Mouse (Mus musculus): ENCODE measurements around the gene Moap1. TPM values are rescaled to one million over a fixed set of nuclear protein-coding genes. Genes with fewer than 3 reads are reported as not detected.
A peak's percentile ranks its signal among the peaks of the same experiment; 100 is the strongest.

Moap1 gene
- polyA plus RNA-seq, 1 experiment from 2014 or later = 41.6 TPM

DNA sequence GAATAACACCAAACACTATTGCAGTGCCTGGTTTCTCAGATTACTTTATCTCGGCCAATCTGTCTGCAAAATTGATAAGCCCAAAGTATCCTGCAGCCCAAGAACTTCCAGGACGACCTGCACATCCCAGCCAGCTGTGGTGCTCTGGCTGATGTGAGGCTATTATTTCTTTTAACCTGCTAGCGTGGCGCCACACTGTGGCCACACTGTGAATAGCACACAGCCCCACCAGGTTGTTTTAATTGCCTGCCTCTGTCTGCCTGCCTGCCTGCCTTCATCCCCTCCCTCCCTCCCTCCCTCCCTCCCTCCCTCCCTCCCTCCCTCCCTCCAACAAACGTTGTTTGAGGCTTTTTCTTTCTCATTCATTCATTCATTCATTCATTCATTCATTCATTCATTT lies 10.1 kb downstream of the Moap1 start:
- 10% methylated on average over 5 of the region's 5 CpGs for WGBS
- no peak overlapping the region for H3K4me2 ChIP-seq (replicated peaks)

DNA sequence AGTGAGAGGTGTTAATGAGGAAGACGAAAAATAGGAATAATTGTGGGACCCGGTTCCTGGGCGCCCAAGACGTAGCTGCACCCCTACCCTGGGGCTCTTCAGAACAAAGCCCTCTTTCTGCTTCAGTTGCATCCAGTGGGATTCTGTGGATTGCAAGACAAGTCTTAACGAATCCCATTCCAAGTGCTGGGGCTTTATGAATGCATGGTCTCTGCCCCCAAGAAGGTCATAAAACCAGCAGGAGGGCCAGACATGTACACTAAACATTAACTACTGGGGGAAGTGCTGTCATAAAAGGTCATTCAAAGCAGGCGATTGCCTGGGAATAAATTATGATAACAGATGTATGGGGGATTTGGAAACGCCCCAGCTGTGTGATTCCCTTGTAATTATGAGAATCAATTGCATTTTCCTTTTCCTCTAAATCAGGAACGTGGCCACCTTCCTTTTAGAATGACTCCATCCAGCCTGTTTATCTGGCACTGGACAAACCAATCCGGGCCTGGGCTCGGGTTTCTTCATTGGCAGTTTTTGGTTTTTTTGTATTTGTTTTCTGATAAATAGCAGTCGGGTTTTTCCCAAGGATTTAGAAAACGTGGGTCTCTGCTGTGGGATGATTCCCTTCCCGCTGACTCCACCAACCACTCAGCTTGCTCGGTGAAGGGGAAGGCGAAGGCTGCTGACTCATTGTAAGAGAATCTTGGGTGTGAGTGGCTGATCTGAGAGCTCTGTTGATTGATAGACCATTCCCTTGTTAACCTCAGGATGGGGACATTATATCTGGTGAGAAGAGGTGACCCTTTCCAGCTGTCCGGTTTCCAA lies 12.5 kb downstream of the Moap1 start:
- 0 out of 2 replicates have a peak overlapping the region, but pooled peaks have one; percentile 24 for H3K9ac ChIP-seq (replicated peaks)
- peak overlapping the region; percentile 48 for H3K4me2 ChIP-seq (replicated peaks)
- H3K9me3 ChIP-seq = no peaks in the 10 kb centered on the region
- ATAC-seq (ENCODE audit: low FRiP score, low read depth) = peak; percentile 61
- WGBS = 36% methylated on average over 16 of the region's 16 CpGs
- peak overlapping the region; percentile 89 for H3K27ac ChIP-seq (replicated peaks)
- H3K36me3 ChIP-seq = no peaks in the 10 kb centered on the region
- peak overlapping the region; percentile 28; the same call in 1 of the 2 replicates for H3K4me3 ChIP-seq
- H3K4me1 ChIP-seq = peaks cover 18% of the 10 kb centered on the region
- no peaks in the 10 kb centered on the region for H3K27me3 ChIP-seq

More for the DNA sequence above, 10.1 kb downstream of the Moap1 start:
- Histone ChIP-seq H3K4me3 (no peak overlapping the region), H3K9me3 (no peaks in the 10 kb centered on the region), H3K4me1 (peaks cover 18% of the 10 kb centered on the region), H3K27me3 (no peaks in the 10 kb centered on the region), H3K36me3 (no peaks in the 10 kb centered on the region), H3K9ac (replicated peaks) (no peak overlapping the region), H3K27ac (replicated peaks) (no peak overlapping the region)
- no peak for ATAC-seq (ENCODE audit: low FRiP score, low read depth)

DNA sequence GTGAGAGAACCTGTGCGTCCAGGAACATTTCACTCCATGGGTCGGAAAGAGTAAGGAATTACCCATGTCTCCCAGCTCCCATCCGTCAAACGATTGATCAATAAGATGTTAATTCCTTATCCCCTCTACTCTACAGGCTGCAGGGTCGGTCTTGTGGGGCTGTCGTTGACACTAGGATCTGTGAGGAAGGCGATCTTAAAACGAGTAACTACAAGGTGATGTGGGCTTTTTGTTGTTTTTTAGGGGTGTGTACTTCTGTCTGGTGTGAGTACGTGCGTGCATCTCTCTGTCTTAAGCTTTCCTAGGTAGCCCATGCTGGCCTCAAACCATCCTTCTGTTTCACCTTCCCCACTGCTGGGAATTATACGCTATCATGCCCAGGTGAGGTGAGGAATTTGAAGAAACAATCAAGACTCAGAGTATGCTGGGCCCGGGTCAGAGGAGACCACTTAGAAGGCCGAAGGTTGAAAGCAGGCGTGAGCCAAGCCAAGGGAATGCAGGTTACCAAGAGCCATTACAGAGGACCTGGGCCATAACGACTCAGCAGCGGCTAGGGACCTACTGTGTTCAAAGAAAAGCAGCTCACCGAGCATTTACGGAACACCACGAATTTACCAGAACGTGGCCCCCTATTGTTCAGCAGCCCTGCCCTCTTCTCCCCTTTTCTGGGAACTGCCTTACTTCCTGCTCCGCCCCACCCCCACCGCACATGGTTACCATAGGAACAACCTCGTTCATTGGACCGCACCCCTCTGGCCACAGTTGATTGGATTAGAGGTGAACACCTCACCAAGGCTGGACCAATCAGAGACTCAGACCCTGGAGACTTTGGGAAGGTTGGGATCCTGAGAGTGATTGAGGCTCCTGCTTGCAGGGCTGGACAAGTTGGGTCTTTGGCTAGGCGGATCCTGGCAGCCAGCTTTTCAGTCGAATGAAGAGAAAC lies 13.3 kb downstream of the Moap1 start:
- no peaks in the 10 kb centered on the region for H3K27me3 ChIP-seq
- peak; percentile 98 for ATAC-seq (ENCODE audit: low FRiP score, low read depth)
- 34% methylated on average over 26 of the region's 26 CpGs for WGBS
- H3K9ac ChIP-seq (replicated peaks) = no peak overlapping the region
- H3K4me3 ChIP-seq = peak overlapping the region; percentile 28
- no peaks in the 10 kb centered on the region for H3K9me3 ChIP-seq
- H3K4me2 ChIP-seq (replicated peaks) = peak overlapping the region; percentile 48
- no peaks in the 10 kb centered on the region for H3K36me3 ChIP-seq
- peaks cover 18% of the 10 kb centered on the region for H3K4me1 ChIP-seq
- peak overlapping the region; percentile 89 for H3K27ac ChIP-seq (replicated peaks)

DNA sequence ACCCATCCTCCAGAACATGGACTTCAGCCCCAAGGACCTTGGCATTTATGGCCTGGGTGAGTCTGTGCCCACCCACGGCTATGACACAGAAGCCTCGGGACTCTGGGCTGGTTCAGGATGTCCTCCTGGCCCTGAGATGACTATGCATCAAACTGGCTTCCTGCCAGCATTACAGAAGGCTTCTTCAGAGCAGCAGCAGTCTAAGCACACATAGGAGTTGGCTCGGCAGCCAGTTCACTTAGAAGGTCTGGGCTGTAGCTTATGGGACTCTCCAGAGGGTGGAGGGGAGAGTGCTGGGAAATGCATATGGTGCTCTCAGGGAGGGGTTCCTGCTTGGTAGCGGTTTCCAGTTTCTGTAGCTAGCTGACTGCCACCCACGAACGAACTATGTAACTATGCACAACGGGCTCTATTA lies 17.7 kb downstream of the Moap1 start:
- H3K9ac ChIP-seq (replicated peaks) = no peak overlapping the region
- 88% methylated on average over 7 of the region's 7 CpGs for WGBS
- no peak overlapping the region for H3K4me2 ChIP-seq (replicated peaks)

DNA sequence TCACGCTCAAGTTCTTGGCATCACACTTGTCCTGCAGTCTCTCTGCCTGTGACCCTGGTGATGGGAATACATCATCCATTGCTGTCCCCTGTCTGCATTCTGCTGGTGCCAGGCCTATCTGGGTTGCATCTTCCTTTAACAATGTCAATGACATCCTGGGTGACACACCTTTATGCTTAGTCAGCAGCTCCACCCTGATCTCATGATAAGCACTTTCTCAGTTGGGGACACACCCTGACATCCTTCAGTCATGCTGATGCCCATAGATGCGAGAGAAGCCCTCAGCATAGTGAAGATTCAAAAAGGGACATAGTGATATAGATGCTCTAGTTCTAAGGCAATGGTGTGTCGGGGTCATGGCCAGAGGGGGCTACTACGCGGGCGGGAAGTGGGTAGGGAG lies 18.3 kb downstream of the Moap1 start:
- Histone ChIP-seq H3K9ac (replicated peaks) (no peak overlapping the region), H3K27me3 (no peaks in the 10 kb centered on the region; the same call in 1 of the 2 replicates), H3K4me2 (replicated peaks) (no peak overlapping the region), H3K36me3 (no peaks in the 10 kb centered on the region), H3K27ac (replicated peaks) (no peak overlapping the region), H3K9me3 (no peaks in the 10 kb centered on the region), H3K4me1 (peaks cover 10% of the 10 kb centered on the region), H3K4me3 (no peak overlapping the region)
- WGBS = 92% methylated on average over 6 of the region's 6 CpGs
- no peak for ATAC-seq (ENCODE audit: low FRiP score, low read depth)

More for the DNA sequence above, 17.7 kb downstream of the Moap1 start:
- ATAC-seq (ENCODE audit: low FRiP score, low read depth) = no peak
- H3K4me3 ChIP-seq = no peak overlapping the region
- H3K27ac ChIP-seq (replicated peaks) = no peak overlapping the region
- H3K36me3 ChIP-seq = no peaks in the 10 kb centered on the region
- H3K4me1 ChIP-seq = peaks cover 14% of the 10 kb centered on the region
- no peaks in the 10 kb centered on the region for H3K9me3 ChIP-seq
- no peaks in the 10 kb centered on the region; the same call in 1 of the 2 replicates for H3K27me3 ChIP-seq

DNA sequence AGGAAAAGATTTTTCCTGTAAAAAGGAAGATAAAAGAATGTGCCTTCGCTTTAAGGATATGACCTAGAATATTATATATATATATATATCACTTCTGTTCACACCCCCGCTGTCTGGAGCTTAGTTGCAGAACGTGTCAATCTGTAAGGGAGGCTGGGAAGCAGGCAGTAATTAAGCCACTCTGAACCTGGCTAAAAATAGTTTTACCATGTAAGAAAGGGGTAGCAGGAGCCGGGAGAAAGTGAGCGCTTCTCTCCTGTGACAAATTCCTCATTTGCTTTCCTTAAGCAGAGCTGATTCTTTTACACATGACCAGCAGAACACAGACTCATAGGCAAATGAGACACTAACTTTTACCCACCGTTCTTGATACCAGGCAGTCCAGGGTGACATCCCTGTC lies 19.6 kb downstream of the Moap1 start:
- no peak overlapping the region for H3K4me2 ChIP-seq (replicated peaks)
- peaks cover 7% of the 10 kb centered on the region; the same call in 1 of the 2 replicates for H3K4me1 ChIP-seq
- no peaks in the 10 kb centered on the region for H3K9me3 ChIP-seq
- ATAC-seq (ENCODE audit: low FRiP score, low read depth) = no peak
- WGBS = 86% methylated on average over 6 of the region's 6 CpGs
- no peak overlapping the region for H3K27ac ChIP-seq (replicated peaks)
- H3K36me3 ChIP-seq = no peaks in the 10 kb centered on the region
- H3K9ac ChIP-seq (replicated peaks) = no peak overlapping the region
- no peak overlapping the region for H3K4me3 ChIP-seq
- H3K27me3 ChIP-seq = no peaks in the 10 kb centered on the region; the same call in 1 of the 2 replicates

DNA sequence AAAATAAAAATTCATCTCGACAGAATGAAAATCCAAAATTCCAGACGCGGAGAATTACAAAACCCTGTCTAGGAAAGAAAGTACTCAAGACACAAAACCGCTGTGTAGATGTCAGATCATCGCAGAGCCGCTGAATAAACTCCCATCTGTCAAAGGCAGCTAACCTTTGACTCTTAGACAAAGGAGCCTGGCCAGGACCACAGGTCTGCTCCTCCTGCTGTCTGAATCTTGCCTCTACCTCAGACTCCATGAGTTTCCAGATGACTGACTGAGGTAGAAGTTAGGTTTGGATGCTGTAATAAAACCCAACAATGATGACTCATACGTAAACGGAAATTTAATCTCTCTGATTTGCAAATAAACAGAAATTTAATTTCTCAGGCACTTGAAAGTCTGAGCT lies 20.5 kb downstream of the Moap1 start:
- no peak overlapping the region for H3K9ac ChIP-seq (replicated peaks)

DNA sequence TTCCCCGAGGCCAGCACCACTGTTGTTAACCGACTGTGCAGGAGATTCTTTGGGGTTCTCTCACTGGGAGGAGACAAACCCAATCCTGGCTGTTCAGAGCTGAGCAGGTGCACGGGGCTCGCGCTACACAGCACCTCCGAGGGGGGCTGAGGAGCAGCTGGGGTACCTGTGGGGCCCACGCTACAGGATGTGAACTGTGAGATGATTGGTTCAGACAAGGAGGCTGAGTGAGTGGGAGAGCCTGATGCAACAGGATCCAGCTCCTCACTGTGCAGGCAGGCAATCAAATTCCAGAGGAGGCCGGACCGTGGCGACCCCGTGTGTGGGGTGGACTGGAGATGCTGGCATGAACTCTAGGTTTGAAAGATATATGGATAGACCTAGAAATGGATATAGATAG lies 21.0 kb downstream of the Moap1 start:
- no peaks in the 10 kb centered on the region for H3K9me3 ChIP-seq
- H3K4me1 ChIP-seq = peaks cover 7% of the 10 kb centered on the region; the same call in 1 of the 2 replicates
- H3K9ac ChIP-seq (replicated peaks) = no peak overlapping the region
- H3K36me3 ChIP-seq = no peaks in the 10 kb centered on the region
- WGBS = 61% methylated on average over 11 of the region's 11 CpGs
- ATAC-seq (ENCODE audit: low FRiP score, low read depth) = no peak; the same call in 1 of the 2 replicates
- H3K27me3 ChIP-seq = no peaks in the 10 kb centered on the region; the same call in 1 of the 2 replicates
- no peak overlapping the region for H3K4me2 ChIP-seq (replicated peaks)
- H3K27ac ChIP-seq (replicated peaks) = no peak overlapping the region
- no peak overlapping the region for H3K4me3 ChIP-seq

More for the DNA sequence above, 20.5 kb downstream of the Moap1 start:
- H3K4me2 ChIP-seq (replicated peaks) = no peak overlapping the region
- WGBS = 63% methylated on average over 8 of the region's 8 CpGs
- no peak for ATAC-seq (ENCODE audit: low FRiP score, low read depth)
- no peak overlapping the region for H3K4me3 ChIP-seq
- peaks cover 7% of the 10 kb centered on the region; the same call in 1 of the 2 replicates for H3K4me1 ChIP-seq
- H3K27me3 ChIP-seq = no peaks in the 10 kb centered on the region; the same call in 1 of the 2 replicates
- no peaks in the 10 kb centered on the region for H3K9me3 ChIP-seq
- no peak overlapping the region for H3K27ac ChIP-seq (replicated peaks)
- H3K36me3 ChIP-seq = no peaks in the 10 kb centered on the region

DNA sequence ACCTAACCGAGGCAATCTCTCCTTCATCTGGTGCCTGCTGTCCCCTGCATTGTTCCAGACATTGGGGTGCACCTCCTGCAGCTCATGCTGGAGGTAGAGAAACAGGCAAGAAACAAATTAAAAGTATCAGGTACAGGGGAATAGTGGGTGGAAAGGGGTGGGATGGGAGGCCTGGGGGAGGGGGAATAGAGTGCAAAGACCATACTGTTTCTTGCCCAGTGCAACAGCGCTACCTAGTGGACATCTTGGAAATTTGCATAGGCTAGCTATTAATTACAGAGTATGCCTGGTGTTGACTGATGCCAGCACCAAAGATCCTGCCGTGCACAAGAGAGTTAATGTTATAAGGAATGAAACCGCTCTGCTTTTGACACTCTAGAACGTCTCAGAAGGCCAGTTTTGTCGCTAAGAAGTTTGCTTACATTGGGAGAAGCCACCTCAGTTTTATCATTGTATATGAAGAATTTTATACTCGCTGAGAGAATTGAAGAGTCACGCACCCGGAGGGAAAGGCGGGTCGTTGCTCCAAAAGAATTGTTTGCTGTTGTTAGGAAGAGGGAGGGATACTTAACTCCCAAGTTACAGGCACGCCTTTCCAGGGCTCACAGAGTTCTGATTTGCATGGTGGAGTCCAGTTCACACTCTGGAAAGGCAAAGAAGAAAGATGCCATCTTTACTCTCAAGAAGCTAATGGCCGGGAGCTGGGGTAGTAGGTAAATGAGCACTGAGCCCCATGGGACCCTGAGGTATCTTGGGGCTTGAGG lies 23.7 kb downstream of the Moap1 start:
- WGBS = 31% methylated on average over 13 of the region's 13 CpGs
- Histone ChIP-seq H3K9me3 (no peaks in the 10 kb centered on the region), H3K4me3 (no peak overlapping the region), H3K36me3 (no peaks in the 10 kb centered on the region), H3K27ac (replicated peaks) (no peak overlapping the region), H3K9ac (replicated peaks) (no peak overlapping the region), H3K4me2 (replicated peaks) (peak overlapping the region; percentile 28; the same call in 1 of the 2 replicates), H3K4me1 (peaks cover 7% of the 10 kb centered on the region; the same call in 1 of the 2 replicates), H3K27me3 (no peaks in the 10 kb centered on the region; the same call in 1 of the 2 replicates)
- ATAC-seq (ENCODE audit: low FRiP score, low read depth) = peak; percentile 68

DNA sequence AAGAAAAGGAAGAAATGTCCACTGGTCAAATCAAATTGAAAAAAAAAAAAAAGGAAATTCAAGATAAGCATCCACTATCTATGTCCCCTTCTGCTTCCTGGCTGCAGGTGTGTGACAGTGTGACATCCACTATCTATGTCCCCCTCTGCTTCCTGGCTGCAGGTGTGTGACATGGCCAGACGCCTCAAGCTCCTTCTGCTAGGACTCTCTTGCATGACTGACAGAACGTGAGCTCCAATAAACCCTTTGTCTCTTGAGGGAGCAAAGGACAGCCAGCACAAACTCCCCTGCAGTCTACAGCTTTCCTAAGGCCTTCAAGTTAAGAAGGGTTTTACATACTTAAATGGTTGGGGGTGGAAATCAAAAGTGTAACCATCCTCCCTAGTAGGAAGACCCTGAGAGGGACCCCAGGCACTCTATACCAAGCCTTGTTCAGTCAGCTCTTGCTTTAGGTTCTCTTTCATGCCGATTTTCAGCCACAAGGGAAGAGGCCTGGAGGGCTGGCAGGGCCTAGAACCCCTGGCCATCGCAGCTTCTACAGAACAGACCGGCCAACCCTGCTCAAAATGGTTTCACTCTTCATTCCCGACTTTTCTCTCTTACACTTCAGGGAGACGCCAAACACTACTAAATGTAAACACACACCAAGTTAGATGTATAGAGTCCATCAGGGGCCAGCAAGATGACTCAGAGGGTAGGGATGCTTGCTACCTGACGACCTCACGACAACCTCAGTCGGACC lies 28.6 kb downstream of the Moap1 start:
- H3K36me3 ChIP-seq = no peaks in the 10 kb centered on the region
- no peaks in the 10 kb centered on the region for H3K4me1 ChIP-seq
- no peaks in the 10 kb centered on the region for H3K27me3 ChIP-seq
- H3K4me2 ChIP-seq (replicated peaks) = no peak overlapping the region
- H3K4me3 ChIP-seq = no peak overlapping the region
- H3K9me3 ChIP-seq = no peaks in the 10 kb centered on the region
- H3K27ac ChIP-seq (replicated peaks) = no peak overlapping the region
- WGBS = 83% methylated on average over 10 of the region's 10 CpGs
- no peak overlapping the region for H3K9ac ChIP-seq (replicated peaks)
- ATAC-seq (ENCODE audit: low FRiP score, low read depth) = no peak

DNA sequence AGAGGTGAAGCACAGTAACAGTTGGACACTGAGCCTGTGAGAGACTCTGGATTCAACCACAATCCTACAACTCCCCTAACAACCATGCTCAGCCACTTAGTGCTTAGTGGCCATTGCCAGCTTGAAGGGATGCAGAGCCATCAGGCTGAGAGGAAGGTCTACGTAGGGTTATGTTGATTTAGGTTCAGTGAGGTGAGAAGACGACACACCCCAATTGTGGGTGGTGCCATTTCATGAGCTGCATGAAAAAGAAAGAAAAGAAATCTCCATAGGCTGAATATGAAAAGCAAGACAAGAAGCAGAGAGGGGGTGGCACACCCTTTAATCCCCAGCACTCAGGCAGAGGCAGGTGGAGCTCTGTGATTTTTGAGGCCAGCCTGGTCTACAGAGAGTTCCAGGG lies 29.3 kb downstream of the Moap1 start:
- H3K4me3 ChIP-seq = no peak overlapping the region
- H3K4me2 ChIP-seq (replicated peaks) = no peak overlapping the region
- ATAC-seq (ENCODE audit: low FRiP score, low read depth) = no peak
- H3K27ac ChIP-seq (replicated peaks) = no peak overlapping the region
- no peaks in the 10 kb centered on the region for H3K36me3 ChIP-seq
- H3K9ac ChIP-seq (replicated peaks) = no peak overlapping the region
- no peaks in the 10 kb centered on the region for H3K9me3 ChIP-seq
- no peaks in the 10 kb centered on the region for H3K27me3 ChIP-seq
- 80% methylated on average over 2 of the region's 2 CpGs for WGBS
- H3K4me1 ChIP-seq = no peaks in the 10 kb centered on the region
